Mouse (Mus musculus): ENCODE measurements around the gene Lca5.
A peak's percentile ranks its signal among the peaks of the same experiment; 100 is the strongest.

The Lca5 gene

DNA sequence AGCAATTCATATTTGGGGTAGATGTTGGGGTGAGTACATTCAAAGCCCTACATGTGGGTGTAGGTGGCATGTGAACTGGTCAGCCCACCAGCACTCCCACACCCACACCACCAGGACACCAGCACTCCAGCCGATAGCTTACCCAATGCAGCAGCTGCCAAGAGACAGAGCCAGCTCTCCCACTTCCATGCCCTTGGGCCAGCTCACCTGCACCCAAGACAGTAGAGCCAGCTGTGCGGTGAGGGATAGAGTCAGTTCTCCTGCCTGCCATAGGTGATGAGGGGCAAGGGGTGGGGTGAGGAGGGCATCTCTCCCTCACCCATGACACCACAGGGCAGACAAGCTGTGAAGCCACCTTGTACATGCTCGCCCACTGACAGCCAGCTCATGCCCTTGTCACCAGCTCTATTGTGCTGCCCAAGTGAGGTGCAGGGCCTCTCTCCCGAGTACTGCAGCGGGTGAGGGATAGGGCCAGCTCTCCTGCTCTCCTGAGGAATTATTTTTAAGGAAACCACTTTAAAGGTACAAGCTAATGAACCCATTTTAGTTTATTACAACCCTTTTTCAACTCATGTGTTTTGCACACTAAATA, 54.6 kb downstream of the Lca5 start:
- no peak for DNase-seq

DNA sequence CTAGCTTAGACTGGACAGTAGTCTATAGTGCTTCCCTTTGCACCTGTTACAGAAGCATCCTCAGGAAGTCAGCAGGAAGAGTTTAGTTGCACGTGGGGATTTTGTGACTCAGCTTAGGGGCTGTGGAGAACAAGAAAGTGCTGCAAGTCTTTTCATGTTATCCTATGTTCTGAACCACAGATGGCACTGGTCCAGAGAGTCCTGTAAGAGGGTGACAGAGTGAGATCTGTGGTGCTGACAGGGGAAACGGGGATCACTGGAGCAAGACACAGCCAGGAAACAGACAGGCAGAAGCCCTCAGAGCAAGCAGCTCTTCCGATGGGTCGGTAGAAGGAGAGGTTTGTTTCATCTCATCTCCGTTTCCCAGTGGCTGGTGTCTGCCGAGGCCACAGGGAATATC, 55.6 kb downstream of the Lca5 start:
- DNase-seq = no peak

DNA sequence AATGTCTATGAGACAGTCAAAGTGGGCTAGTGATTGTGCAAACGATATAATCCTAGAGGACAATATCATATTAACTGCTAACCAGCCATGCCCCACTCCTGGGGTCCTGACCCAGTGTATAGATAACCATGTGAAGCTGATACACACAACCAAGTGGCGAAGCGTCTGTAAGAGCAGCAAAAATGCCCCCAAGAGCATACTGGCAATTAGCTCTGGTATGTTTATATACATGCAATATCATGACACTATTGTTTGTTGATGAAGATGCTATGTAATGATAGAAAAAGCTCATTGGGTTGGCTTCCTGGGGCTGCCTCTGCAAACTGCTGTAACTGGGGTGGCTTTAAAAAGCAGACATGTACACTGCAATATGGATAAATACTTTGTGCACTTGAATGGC, 57.7 kb downstream of the Lca5 start:
- no peak for DNase-seq

DNA sequence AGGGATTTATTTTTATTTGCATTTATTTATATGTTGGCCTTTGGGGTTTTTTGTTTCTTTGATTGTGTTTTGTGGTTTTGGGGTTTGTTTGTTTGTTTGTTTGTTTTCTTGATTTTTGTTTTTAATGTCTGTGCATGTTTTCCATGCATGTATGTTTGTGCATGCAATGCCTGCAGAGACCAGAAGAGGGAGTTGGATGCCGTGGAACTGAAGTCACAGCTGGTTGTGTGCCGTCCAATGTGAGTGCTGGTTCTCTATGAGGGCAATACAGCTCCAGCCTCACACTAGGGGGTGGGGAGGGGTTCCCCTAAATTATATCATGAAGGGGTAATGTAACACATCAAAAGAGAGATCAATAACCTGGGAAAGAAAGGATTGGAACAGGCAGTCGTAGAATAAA, 58.2 kb downstream of the Lca5 start:
- peak; percentile 21 for DNase-seq

DNA sequence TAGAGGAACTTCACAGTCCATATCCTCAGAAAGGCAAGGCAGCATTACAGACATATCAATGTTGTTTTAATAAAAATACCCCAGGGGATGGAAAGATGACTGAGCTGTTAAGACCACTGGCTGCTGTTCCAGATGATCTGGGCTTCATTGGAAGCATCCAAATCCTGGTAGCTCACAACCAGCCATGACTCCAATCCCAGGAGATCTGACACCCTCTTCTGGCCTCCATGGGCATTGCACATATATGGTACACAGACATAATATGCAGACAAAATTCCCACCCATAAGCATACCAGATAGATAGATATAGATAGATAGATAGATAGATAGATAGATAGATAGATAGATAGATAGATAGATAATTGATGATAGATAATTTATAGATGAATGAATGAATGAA, 59.6 kb downstream of the Lca5 start:
- no peak for DNase-seq

DNA sequence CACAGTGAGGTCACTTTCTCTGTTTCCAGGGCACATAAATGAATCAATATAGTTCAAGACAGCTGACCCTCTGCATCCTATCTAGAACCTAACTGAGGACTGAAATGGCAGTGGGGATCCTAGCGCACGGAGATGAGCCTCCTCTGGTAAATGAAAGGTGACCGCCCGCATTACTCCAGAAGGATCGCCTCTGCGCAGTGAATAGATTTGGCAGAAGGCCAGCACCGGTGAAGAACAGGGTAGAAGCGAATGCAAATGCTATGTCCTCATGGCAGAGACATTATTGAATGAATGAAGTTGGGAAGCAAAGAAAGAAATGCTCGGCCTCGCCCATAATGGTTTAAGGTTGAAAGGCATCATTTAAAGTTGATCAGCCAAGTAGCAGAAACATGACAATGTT, 61.3 kb downstream of the Lca5 start:
- DNase-seq = no peak

DNA sequence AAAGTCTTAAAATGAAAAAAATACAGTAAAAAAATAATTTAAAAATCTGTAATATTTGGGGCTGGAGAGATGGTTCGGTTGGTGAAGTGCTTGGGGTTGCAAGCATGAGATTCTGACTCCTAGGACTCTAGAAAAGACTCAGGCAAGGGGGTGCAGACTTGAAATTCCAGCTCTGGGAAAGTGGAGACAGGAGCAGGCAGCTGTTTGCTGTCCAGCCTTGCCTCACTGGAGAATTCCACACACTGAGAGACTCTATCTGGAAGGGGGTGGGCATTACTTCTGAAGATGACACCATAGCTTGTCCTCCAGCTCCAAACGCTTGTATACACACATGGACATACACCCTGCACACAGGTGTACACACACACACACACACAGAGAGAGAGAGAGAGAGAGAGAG, 63.8 kb downstream of the Lca5 start:
- no peak for DNase-seq

DNA sequence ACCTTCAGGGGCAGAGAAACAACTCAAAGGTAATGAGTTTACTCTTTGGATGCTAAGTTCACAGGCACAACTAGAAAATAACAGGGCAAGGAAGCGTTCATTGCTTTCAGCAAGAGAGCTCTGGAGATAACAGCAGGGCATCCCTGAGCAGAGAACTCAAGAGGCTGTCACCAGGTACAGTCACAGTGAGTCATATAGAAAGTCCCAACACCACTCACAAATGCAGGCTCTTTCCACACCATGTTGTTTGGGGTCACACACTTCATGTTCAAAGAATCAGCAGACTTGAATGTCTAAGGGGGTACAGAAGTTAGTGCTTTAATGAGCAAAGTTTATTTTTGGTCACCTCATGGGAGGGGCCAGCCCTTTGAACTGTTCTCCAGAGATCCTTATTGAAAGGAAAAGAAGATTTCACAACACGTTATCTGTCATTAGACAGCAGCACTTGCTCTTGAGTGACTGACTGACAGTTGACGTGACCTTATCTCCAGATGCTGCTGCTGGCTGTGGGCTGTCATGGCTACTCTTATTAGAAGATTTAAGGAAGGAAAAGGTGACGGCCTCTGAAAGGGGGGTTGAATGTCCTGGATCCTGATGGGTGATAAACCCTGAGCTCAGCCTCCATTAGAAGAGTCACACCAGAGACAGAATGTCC, 65.3 kb downstream of the Lca5 start:
- DNase-seq = no peak

DNA sequence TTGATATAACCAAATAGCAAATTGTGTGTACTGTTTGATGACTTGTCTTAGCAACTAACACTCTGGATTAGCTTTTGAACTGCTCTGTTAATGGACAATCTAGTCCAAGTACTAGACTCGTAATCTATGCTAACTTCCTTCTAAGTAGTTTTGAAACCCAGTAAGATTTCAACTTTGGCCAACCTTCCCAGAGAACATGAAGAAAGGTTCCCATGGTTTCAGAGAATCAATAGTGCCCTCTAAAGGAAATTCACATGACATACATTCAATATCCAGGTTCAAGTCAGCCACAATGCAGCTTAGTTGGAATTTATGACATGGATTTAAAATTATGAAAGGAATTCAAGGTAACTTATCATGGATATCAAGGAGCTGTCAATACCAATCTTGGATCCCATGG, 70.0 kb downstream of the Lca5 start:
- no peak for DNase-seq

DNA sequence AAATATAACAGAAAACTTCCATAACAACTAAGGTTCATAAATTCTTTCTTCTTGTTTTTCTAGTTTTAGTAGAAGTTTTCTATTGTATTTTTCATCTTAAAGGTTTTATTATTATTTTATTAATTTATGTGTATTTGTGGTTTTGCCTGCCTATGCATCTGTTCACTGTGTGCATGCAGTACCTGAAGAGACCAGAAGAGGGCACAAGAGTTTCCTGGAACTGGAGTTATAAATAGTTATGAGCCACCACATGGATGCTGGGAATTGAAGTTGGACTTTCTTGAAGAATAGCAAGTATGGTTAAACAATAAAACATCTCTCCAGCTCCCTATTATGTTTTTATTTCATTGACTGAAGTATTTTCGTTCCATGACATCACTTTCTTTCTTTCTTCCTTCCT, 72.7 kb downstream of the Lca5 start:
- DNase-seq = peak; percentile 45

DNA sequence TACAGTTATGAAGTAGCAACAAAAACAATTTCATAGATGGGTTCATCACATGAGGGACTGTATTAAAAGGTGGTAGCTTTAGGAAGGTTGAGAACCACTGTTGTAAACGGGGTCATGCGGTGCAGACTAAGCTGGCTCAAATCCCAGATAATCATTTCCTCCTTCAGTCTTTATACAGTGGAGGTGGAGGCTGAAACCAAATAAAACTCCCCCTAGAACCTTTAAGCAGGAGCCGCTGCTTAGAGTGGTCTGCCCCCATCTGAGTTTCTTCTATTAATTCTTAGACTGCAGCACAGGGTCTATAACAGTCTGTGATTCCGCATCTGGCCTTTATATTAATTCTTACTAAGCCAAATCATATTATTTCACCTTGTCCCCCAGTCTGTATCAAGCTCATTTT, 85.1 kb downstream of the Lca5 start:
- DNase-seq = no peak

DNA sequence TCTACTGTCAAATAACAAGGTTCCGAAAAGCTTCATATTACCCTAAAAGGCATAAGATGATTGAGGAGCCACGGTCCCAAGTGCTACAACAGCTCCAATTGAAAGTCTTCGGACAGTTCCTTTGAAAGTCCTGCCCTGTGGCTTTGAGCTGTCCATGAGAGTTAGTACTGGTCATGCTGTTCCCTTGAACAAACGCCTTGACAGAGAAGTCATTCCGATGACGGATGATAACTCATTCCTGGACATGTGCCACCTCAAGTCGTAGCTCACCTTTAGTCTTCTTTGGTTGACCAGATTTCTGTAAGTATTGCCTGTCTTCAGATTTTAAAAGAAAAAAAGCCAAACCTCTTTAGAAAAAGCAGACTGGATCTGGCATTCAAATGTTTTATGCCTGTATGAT, 87.6 kb downstream of the Lca5 start:
- no peak for DNase-seq

DNA sequence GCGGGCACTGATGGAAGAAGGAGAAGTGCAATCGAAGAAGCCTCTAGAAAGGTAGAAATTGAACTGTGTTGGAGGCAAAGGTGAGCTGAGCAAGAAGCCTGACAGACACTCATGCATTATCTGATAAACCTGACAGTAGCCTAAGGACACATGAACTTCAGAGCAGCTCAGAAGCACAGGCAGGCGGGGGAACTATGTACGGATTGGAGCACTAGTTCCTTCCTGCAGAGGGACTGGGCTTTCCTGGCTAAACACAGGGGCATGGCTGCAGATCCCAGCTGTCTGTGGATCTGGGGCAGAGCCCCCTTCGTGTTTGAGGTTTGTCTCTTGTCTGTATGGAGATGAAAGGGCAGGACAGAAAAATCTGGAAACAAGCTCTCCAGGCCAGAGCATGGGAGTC, 89.8 kb downstream of the Lca5 start:
- DNase-seq = no peak

DNA sequence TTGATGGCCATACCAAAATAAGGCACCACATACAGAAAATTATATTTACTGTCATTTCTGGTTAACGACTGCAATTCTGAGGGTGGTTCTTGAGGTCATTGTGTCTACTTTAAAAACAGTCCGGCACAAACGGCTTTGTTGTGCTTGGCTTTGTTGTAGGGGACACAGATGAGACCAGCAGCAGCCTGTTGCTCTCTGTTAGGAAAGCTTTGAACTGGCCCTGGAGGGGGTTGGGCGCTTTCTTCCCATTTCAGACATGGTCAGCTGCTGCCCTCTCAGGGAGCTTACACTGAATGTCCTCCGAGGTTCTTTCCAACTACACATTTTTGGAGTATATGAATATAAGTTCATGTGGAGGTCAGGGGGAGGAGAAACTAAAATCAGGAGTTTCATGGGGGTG, 90.3 kb downstream of the Lca5 start:
- DNase-seq = no peak

DNA sequence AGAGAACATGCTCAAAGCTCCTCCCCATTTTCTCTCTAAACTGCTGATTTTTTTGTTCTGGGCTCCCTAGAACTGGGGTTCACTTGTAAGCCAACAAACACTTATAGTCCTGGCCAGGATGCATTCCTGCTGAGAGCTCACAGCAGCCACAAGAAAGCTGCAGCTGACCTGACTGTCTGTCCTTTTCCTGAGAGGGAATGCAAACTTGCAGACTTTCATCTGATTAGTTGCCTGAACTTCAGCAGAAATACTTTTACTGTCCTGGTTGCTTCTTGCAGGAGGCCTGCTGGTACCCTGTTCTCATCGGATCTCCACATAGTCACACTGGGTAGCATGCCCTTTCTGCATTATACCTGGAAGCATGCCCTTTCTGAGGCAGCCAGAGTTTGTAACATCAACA, 91.0 kb downstream of the Lca5 start:
- DNase-seq = no peak

DNA sequence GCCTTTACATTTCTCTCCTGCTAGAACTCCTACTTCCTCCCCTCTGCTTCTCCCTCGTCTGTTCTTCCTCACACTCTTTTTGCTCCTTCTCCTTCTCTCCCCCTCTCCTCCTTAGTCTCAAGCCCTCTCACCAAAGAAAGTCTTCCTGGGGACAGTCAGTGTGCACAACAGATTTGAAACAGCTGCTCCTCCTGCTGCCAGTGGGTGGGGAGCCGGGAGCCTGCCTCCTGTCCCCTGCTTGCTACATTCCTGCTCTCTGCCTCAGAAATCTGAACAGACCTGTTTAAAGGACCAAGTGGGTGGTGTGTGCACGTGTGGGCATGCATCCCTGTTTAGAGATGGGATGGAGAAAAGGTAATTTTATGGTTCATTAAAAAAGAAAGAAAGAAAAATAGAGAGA, 91.4 kb downstream of the Lca5 start:
- DNase-seq = no peak

DNA sequence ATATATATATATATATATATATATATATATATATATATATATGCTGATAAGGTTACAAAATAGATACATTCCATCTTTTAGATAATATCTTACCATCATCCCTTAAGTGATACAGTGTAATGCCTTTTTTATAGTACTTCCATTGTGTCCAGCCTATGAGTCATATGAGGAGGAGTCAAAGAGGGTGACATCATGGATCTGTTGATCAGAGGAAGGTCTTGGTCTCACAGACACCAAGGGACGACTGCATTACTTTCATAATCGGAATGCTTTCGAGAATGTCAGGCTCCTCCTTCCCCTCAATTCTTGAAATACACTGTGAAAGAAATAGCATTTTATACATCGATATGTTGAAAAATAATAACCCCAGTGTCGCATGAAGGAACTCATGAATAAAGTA, 93.4 kb downstream of the Lca5 start:
- DNase-seq = no peak

DNA sequence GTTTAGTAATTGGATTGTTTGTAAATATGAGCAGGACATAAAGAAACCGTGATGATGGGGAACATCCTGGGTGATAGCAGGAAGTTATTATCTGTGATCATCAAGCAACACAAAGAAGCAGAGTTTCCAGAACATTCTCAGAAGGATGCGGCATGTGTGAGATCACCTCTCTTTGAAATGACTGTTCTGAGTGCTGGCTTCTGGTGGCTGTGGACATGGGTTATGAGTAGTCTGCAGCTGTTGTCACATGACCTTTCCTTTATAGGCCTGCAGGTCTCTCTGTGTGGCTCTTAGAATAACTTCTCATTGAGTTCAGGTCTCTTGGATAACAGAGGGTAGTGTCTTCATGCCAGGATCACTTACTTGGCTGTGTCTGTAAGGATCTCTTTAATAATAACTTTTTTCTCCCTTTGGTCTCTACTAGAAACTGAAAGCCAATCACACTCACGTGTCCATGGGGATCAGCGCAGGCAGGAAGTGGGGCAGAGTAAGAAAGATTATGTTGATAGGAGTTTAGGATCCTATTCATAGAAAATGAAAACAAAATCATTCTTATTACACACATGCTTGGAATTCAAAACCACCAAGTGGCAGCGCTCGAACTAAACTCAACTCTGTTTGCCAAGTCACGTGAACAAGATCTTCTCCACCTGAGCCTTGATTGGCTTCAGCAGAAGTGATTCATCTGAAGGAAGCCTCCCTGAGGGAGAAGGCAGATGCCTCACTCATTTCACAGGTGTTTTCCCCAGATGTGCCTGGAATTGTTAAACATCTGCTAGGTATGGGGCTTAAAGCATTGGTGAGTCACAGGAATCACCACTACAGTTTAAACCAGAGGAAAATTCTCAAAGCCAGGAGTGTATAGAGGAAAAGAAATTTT, 98.2 kb downstream of the Lca5 start:
- DNase-seq = no peak
